ENCODE assay signal across 15 mouse cellular contexts in the genomic region with DNA sequence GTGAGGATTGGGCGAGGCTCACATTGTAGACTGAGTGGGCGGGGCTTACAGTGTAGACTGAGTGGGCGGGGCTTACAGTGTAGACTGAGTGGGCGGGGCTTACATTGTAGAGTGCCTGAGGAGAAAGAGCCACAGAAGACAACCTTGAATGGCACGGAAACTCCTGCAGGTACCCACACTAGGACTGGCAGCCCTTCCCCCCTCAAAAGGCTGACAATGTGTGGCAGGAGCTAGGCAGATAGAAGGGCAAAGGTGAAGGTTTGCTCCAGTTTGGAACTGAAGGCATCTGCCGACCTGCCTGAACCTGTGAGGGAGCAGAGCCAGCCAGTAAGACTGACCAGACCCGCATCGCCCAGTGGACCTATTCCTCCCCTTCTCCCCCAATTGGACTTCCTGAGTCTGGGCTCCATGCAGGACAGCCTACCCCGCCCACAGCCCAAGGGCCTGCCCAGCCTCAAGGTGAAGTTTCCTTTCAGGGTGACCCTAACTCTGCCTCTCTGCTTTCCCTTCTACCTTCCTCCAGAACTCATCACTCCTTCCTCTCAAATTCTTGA.
A peak's percentile ranks its signal among the peaks of the same experiment; 100 is the strongest.
DNase-seq lines count a peak whose midpoint lies in the region; ATAC-seq and TF ChIP-seq lines count a peak whose summit lies in the region.
"Had no signal": no experiment of that assay in that cellular context is flagged by ENCODE, and none has a peak within 500 bp of the region (broad histone marks: within the 10 kb centered on the region; RNA-seq: fewer than 3 reads in every experiment).

No protein-coding gene starts in this region.

- no peak for DNase-seq in forebrain, embryonic 14.5 days (ENCODE audit: low spot score)
- DNase-seq in testis, postnatal 14 days (ENCODE audit: low spot score) = no peak
- no peak for DNase-seq in right cerebral cortex, postnatal 25 days
- DNase-seq: gastrocnemius, postnatal 14 days; kidney, adult 18-20 months; layer of hippocampus, adult 9-11 months; retina, postnatal 1 day had no signal

- H3K36me3 ChIP-seq in forebrain, embryonic 15.5 days = no peaks in the 10 kb centered on the region
- H3K36me3 ChIP-seq in forebrain, embryonic 14.5 days (ENCODE audit: control insufficient read depth, insufficient read depth, low read length) = no peaks in the 10 kb centered on the region
- H3K36me3 ChIP-seq in testis, adult 2 months (ENCODE audit: control insufficient read depth, insufficient read depth, low read length) = no peaks in the 10 kb centered on the region
- H3K36me3 ChIP-seq in stomach, embryonic 16.5 days (ENCODE audit: control insufficient read depth, insufficient read depth, low read length) = no peaks in the 10 kb centered on the region
- H3K36me3 ChIP-seq: limb, embryonic 13.5 days; neural tube, embryonic 12.5 days had no signal

- H3K27ac ChIP-seq in forebrain, embryonic 15.5 days (replicated peaks) = no peak overlapping the region
- H3K27ac ChIP-seq in forebrain, embryonic 14.5 days (ENCODE audit: low read depth, low read length) = no peak overlapping the region
- H3K27ac ChIP-seq in testis, adult 2 months (ENCODE audit: control insufficient read depth, insufficient read depth, low read depth, low read length) = no peak overlapping the region
- H3K27ac ChIP-seq in stomach, embryonic 16.5 days (ENCODE audit: low read length) = no peak overlapping the region
- H3K27ac ChIP-seq: limb, embryonic 13.5 days; macrophage; neural tube, embryonic 12.5 days had no signal

- H3K4me3 ChIP-seq in forebrain, embryonic 15.5 days = no peak overlapping the region
- H3K4me3 ChIP-seq in forebrain, embryonic 14.5 days (ENCODE audit: low read depth, low read length) = no peak overlapping the region
- H3K4me3 ChIP-seq in testis, adult 2 months (ENCODE audit: control insufficient read depth, low read depth, low read length) = peak overlapping the region; percentile 42
- H3K4me3 ChIP-seq in stomach, embryonic 16.5 days (replicated peaks; ENCODE audit: low read length) = no peak overlapping the region
- H3K4me3 ChIP-seq: limb, embryonic 13.5 days; neural tube, embryonic 12.5 days had no signal

- H3K27me3 ChIP-seq in forebrain, embryonic 15.5 days = no peaks in the 10 kb centered on the region
- H3K27me3 ChIP-seq in forebrain, embryonic 14.5 days (replicated peaks; ENCODE audit: control insufficient read depth, insufficient read depth, low read length) = no peaks in the 10 kb centered on the region
- H3K27me3 ChIP-seq in testis, adult 2 months (ENCODE audit: control insufficient read depth, insufficient read depth, low read length) = no peaks in the 10 kb centered on the region
- no peaks in the 10 kb centered on the region for H3K27me3 ChIP-seq in stomach, embryonic 16.5 days (ENCODE audit: control insufficient read depth, insufficient read depth, low read length)
- H3K27me3 ChIP-seq: neural tube, embryonic 12.5 days had no signal

- 89% methylated on average over 9 of the region's 9 CpGs for WGBS in forebrain, embryonic 15.5 days
- 92% methylated on average over 9 of the region's 9 CpGs for WGBS in forebrain, embryonic 14.5 days
- 89% methylated on average over 9 of the region's 9 CpGs for WGBS in stomach, embryonic 16.5 days

- peaks cover 11% of the 10 kb centered on the region for H3K4me1 ChIP-seq in forebrain, embryonic 15.5 days
- peaks cover 8% of the 10 kb centered on the region; the same call in 1 of the 2 replicates for H3K4me1 ChIP-seq in forebrain, embryonic 14.5 days (ENCODE audit: control insufficient read depth, insufficient read depth, low read length)
- no peaks in the 10 kb centered on the region; the same call in 1 of the 2 replicates for H3K4me1 ChIP-seq in testis, adult 2 months (ENCODE audit: control insufficient read depth, insufficient read depth, low read length)
- 0 out of 2 replicates have a peak, but pooled peaks cover 4% of the 10 kb centered on the region for H3K4me1 ChIP-seq in stomach, embryonic 16.5 days (ENCODE audit: control insufficient read depth, insufficient read depth, low read length)

- TF ChIP-seq CTCF in testis, adult 2 months (IDR thresholded peaks at IDR 0.05; ENCODE audit: control insufficient read depth, insufficient read depth, insufficient replicate concordance, low read depth, low read length) = no peak

- no peak overlapping the region for H3K9ac ChIP-seq in forebrain, embryonic 15.5 days (replicated peaks)
- H3K9ac ChIP-seq in forebrain, embryonic 14.5 days (ENCODE audit: low read length) = no peak overlapping the region
- no peak overlapping the region for H3K9ac ChIP-seq in stomach, embryonic 16.5 days (ENCODE audit: low read length)
- H3K9ac ChIP-seq: limb, embryonic 13.5 days; neural tube, embryonic 12.5 days had no signal

- TF ChIP-seq POLR2A in testis, adult 2 months (IDR thresholded peaks at IDR 0.05; ENCODE audit: control insufficient read depth, low read depth, low read length) = no peak

- ATAC-seq in forebrain, embryonic 15.5 days (replicated peaks) = peak; percentile 41; the same call in 1 of the 2 replicates
- no peak for ATAC-seq in forebrain, embryonic 14.5 days
- 0 out of 2 replicates have a peak, but pooled peaks have one; percentile 51 for ATAC-seq in erythroid progenitor cell, adult 5-6 weeks (replicated peaks; ENCODE audit: low FRiP score, poor library complexity, severe bottlenecking)
- ATAC-seq in stomach, embryonic 16.5 days (ENCODE audit: insufficient read depth, low FRiP score) = peak; percentile 8; the same call in 1 of the 2 replicates
- ATAC-seq in activated CD4-positive, CD25-positive, alpha-beta regulatory T cell, adult 4 months = no peak

- H3K9me3 ChIP-seq in forebrain, embryonic 15.5 days = no peaks in the 10 kb centered on the region
- H3K9me3 ChIP-seq in forebrain, embryonic 14.5 days (replicated peaks; ENCODE audit: control insufficient read depth, low read length) = no peaks in the 10 kb centered on the region
- no peaks in the 10 kb centered on the region for H3K9me3 ChIP-seq in stomach, embryonic 16.5 days (replicated peaks; ENCODE audit: control insufficient read depth, low read length)
- H3K9me3 ChIP-seq: limb, embryonic 13.5 days; neural tube, embryonic 12.5 days had no signal

- no peak overlapping the region for H3K4me2 ChIP-seq in forebrain, embryonic 15.5 days (replicated peaks)
- no peak overlapping the region for H3K4me2 ChIP-seq in forebrain, embryonic 14.5 days (ENCODE audit: low read length)
- H3K4me2 ChIP-seq in stomach, embryonic 16.5 days (ENCODE audit: low read depth, low read length) = no peak overlapping the region
- H3K4me2 ChIP-seq: limb, embryonic 13.5 days; neural tube, embryonic 12.5 days had no signal

Comparison
In these comparisons a context has a peak if more than half of its experiments do, and no peak if none do; other contexts are left out.
1. ATAC-seq: peak in forebrain, embryonic 15.5 days (single experiment), erythroid progenitor cell, adult 5-6 weeks (single experiment) and stomach, embryonic 16.5 days (single experiment); none in forebrain, embryonic 14.5 days (single experiment) and activated CD4-positive, CD25-positive, alpha-beta regulatory T cell, adult 4 months (single experiment).